Mouse (Mus musculus) cerebellum, adult 2 months (tissue): ENCODE measurements around the gene Shank2. TPM values are rescaled to one million over a fixed set of nuclear protein-coding genes. Genes with fewer than 3 reads are reported as not detected.

Source experiments
- DNase-seq, 2 experiments: peaks; one replicate each; pipeline ENCODE4 v3.0.0; 2021
- H3K27ac ChIP-seq: fragments of 200-500 bp; 2 replicates; pipeline ENCODE4 v1.5.1; 2012; ENCODE audit warnings: low read length, control low read depth, inconsistent platforms; ENCODE audit not compliant: insufficient read depth
- H3K27me3 ChIP-seq: fragments of 200-500 bp; 2 replicates; pipeline ENCODE4 v1.6.1; 2012; ENCODE audit warnings: inconsistent platforms, mild to moderate bottlenecking, low read length, moderate library complexity; ENCODE audit not compliant: control insufficient read depth, insufficient read depth
- H3K4me1 ChIP-seq: fragments of 200-500 bp; 2 replicates; pipeline ENCODE4 v1.6.1; 2011; ENCODE audit warnings: low read length; ENCODE audit not compliant: control insufficient read depth, insufficient read depth
- H3K4me3 ChIP-seq: fragments of 200-500 bp; replicated peaks from 2 replicates; pipeline ENCODE3; 2011; ENCODE audit warnings: mild to moderate bottlenecking, low read depth, low read length, control low read depth; ENCODE audit not compliant: insufficient read depth
- CTCF ChIP-seq: fragments of 200-500 bp; IDR thresholded peaks from 2 replicates; pipeline ENCODE4 v1.5.1; 2011; ENCODE audit warnings: low read depth, mild to moderate bottlenecking, control low read depth, low read length, moderate library complexity, borderline replicate concordance; ENCODE audit not compliant: insufficient read depth
- POLR2A ChIP-seq: fragments of 200-500 bp; IDR thresholded peaks from 2 replicates; pipeline ENCODE4 v1.6.1; 2011; ENCODE audit warnings: low read length, control low read depth, borderline replicate concordance; ENCODE audit not compliant: insufficient read depth
- WGBS: fragments of 180-500 bp; shearing (Covaris S2); methylation state at CpG from one replicate; pipeline ENCODE4 v1.1.7; 2018; 5-methylcytosine and 5-hydroxymethylcytosine counted together
- polyA plus RNA-seq: library from polyadenylated mRNA; depleted of rRNA; stranded (reverse); fragments of >200 nt; gene quantifications from 2 replicates; pipeline ENCODE4 v1.2.3, GENCODE M21; 2012; rRNA removed

The Shank2 gene
- polyA plus RNA-seq, 1 experiment = 46.3 TPM

GRCm38 (mm10) chr7:144470545-144471059, 468.9 kb downstream of the Shank2 start, which contains the start of gene Cttn:
Gene Cttn (minus strand): TSS chr7:144471009.
- H3K27ac ChIP-seq = peak within 1 kb of the TSS; percentile 25
- TF ChIP-seq POLR2A = peak; percentile 72; the same call in 1 of the 2 replicates
- TF ChIP-seq CTCF = no peak
- no peaks in the 10 kb centered on the region for H3K27me3 ChIP-seq
- H3K4me1 ChIP-seq = peaks cover 13% of the 10 kb centered on the region; the same call in 1 of the 2 replicates
- WGBS = under 1% methylated on average over 30 of the region's 30 CpGs
- H3K4me3 ChIP-seq = peak within 1 kb of the TSS; percentile 89
- DNase-seq = peak; percentile 86 to 87

DNA sequence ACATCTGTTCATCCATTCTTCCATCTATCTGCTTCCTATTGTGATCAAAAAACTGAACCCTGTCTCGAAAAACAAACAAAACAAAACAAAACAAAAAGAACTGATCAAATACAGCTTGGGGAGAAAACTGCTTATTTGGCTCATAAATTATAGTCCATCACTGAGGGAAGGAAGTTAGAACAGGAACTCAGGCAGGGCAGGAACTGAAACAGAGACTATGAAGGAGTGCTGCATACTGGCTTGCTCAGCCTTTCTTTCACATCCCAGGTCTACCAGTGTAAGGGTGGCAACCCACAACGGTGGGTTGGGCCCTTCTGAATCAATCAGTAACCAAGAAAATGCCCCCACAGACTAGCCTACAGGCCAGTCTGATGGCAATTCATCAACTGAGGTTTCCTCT, 469.4 kb downstream of the Shank2 start:
- no peaks in the 10 kb centered on the region for H3K27me3 ChIP-seq
- WGBS = 78% methylated on average over 2 of the region's 2 CpGs
- H3K4me3 ChIP-seq = peak overlapping the region; percentile 89
- peaks cover 13% of the 10 kb centered on the region; the same call in 1 of the 2 replicates for H3K4me1 ChIP-seq
- peak overlapping the region; percentile 19; the same call in 1 of the 2 replicates for H3K27ac ChIP-seq
- no peak for DNase-seq
- no peak for TF ChIP-seq POLR2A
- no peak for TF ChIP-seq CTCF

GRCm38 (mm10) chr7:144473486-144473885, 471.8 kb downstream of the Shank2 start:
- TF ChIP-seq CTCF (no peak), POLR2A (no peak)
- no peak for DNase-seq
- no peaks in the 10 kb centered on the region for H3K27me3 ChIP-seq
- H3K27ac ChIP-seq = no peak overlapping the region
- H3K4me1 ChIP-seq = peaks cover 13% of the 10 kb centered on the region; the same call in 1 of the 2 replicates
- H3K4me3 ChIP-seq = no peak overlapping the region
- WGBS = 78% methylated on average over 4 of the region's 4 CpGs

Other genes with a start within 250 kb of the Shank2 start
- 32.4 and 35.6 TPM in 2 replicates for gene Osbpl5, start 244.9 kb upstream of the Shank2 start, polyA plus RNA-seq
- gene Mrgprg, start 234.9 kb upstream of the Shank2 start, polyA plus RNA-seq = not detected in 2 replicates
- 4.0 and 4.4 TPM in 2 replicates for gene Mrgpre, start 217.4 kb upstream of the Shank2 start, polyA plus RNA-seq
- 10.8 and 12.5 TPM in 2 replicates for gene Nadsyn1, start 179.1 kb upstream of the Shank2 start, polyA plus RNA-seq
- gene Dhcr7, start 178.8 kb upstream of the Shank2 start, polyA plus RNA-seq = 70.7 and 79.2 TPM in 2 replicates
- not detected in 2 replicates for gene Gm498, start 135.1 kb upstream of the Shank2 start, polyA plus RNA-seq